Mouse (Mus musculus): ENCODE measurements around the gene Ccdc159. TPM values are rescaled to one million over a fixed set of nuclear protein-coding genes. Genes with fewer than 3 reads are reported as not detected.

The Ccdc159 gene
- 10 to 100 TPM; 19.3 to 21.2 TPM for total RNA-seq (2021)

DNA sequence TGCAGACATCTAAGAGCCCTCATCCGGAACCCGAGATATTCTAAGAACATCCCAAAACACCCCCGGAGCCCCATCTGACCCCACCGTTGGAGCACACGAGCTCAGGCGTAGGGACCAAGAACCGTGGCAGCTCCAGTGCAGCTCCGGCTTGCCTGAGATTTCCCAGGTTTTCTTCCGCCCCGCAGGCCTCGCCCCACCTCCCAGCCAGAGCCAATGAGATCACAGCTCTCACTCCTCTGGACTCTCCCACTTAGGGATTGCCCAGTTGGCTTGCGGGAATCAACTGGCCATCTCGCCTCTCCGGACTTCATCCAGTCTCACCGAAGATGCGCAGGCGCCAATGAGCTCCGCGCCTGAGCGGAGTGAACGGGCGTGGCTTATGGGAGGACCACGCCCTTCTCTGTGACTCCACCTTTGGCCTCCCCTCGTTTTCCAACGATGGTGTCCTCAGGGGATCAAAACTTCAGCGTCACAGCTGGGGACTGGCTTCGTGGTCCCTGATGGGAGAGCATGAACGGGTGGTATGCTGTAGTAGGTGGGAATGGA lies at the start of gene Ccdc159, which contains the start of gene Tmem205:
Gene Ccdc159 (plus strand): TSS at position 264 of the 546 bp plus-strand sequence.
Gene Tmem205 (minus strand): TSS at position 349 of the 546 bp plus-strand sequence.
- peak; percentile 89 to 92 for DNase-seq

DNA sequence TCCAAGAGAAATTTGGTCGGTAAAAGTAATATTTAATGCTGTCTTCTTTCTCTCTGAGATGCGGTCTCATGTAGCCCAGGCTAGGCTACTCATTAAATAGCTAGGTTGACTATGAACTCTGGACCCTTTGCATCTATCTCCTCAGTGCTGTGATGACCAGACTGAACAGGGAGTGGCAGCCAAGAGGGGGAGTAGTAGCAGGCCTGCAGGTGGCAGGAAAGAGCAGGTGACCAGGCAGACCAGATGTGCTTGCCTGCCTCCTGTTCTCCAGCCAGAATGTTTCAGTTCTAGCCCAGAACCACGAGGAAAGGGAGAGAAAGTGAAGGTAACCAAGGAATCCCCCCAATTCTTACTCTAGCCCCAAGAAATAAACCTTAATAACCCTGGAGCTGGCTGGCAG lies 38.0 kb upstream of the Ccdc159 start:
- no peak for DNase-seq

DNA sequence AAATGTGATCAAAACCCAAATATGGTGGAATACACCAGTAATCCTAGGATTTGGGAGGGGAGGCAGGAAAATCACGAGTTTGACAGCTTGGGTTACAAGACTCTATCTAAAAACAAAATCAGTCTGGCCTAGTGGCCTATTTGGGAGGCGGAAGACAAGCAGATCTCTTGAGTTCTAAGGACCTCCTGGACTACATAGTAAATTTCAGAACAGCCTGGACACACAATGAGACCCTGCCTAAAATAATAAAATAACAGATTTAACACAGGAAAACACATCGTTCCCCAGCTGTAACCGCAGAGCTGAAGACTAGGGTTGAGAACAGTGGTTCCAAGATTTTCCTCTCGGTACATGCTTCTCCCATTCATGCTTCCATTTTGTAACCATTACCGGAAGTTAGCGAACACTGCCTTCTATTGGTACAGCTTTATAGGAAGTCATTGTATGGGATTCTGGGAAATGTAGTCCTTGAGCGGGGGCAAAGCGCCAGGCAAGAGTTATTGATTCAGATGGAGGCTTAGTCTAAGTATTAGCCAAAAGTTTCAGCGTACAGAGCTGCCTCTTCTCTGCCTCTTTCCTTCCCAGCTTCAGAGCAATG lies 25.9 kb upstream of the Ccdc159 start:
- DNase-seq, result peak; percentile 57 to 66

DNA sequence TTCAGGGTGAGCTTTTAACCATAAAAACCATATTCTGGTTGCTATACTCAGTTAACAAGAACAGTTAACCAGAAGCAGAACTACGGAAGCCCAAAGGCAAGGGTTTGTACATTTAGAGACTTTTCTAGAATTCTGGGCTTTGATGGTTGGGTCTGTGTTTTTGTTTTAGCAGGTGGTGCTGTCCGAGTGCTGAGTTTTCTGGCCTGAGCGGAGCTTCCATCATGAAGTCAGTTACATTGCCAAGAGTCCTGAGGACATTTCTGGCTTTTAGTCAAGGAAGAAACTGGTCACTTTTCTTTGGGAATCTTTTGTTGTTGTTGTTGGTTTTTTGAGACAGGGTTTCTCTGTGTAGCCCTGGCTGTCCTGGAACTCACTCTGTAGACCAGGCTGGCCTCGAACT lies 23.2 kb upstream of the Ccdc159 start:
- no peak for DNase-seq

DNA sequence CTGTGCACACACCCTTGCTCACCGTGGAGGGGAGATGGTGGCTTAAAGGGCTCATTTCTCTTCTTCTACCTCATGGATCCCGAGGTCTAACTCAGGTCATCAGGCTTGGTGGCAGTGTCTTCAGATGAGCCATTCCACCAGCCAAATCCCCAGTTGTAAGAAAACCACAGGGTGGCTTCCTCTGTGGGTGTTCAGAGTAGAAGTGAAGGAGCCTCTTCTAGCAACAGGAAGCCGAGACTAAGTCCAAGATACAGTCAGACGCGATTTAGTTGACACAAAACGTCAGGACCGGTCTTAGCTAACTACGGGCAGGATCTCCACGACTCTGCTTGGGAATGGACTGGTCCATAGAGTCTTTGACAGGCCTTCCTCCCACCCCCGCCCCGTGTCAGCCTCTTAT lies 19.1 kb upstream of the Ccdc159 start:
- no peak for DNase-seq

DNA sequence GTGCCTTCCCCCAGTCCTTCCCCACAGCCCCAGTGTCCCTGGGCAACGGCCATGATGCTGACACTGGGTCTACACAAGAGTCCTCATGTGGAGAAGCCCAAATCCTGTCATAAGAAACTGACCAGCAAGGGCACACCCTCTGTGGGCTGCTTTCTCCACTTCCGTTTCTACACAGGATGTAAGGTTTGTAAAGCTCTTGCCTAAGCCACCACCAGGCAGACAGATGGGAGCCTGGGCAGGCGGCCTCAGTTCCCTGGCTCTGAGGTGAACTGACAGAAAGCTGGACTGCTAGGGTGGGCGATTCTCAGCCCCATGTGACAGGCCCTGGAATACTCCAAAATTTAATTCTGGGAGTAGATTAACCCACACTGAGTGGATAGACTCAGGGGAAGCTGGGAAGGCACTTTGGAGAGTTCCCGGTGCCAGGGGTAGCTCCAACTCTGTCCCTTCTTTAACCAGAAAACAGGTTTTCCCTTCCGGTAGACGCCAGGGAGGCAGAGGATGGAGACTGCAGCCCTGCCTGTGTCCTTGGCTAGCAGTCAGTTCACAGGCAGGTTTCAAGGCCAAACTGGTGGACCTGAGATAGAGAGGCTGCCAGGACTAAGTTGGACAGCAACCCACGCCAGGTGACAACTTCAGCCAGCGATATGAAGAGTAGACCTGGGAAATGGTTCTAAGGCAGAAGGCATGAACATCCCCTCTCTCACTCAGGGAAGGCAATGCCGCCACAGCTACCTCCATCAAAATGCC lies 17.6 kb upstream of the Ccdc159 start:
- no peak for DNase-seq

DNA sequence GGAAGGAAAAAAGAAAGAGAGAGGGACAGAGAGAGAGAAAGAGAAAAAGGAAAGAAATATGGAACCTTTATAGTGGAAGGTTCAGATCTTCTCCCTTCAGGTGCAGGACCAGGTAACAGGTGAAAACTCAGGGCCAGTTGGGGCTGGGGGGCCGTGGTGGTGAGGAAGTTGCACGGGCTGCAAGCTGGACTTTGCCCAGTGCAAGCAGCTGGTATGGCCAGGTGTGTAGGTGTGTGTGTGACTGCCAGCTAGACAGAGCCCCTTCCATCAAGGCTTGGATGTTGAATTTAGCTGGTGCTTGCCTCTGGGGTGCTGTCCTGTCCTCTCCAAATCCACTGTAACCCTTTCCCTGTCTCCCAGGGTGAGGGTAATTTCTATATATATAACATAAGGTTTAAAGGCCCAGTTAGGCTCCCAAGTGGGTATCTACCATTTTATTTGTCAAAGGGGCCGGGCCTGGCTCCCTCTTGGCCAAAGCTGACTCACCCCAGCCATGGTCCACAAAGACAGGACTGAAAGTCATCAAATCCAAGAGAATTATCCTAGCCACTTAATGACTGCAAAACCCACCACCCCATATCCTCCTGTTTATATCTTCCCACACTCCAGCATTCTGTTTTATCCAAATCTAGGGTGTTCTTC lies 10.3 kb upstream of the Ccdc159 start:
- peak in 1 of 2 experiments; percentile 30 for DNase-seq

DNA sequence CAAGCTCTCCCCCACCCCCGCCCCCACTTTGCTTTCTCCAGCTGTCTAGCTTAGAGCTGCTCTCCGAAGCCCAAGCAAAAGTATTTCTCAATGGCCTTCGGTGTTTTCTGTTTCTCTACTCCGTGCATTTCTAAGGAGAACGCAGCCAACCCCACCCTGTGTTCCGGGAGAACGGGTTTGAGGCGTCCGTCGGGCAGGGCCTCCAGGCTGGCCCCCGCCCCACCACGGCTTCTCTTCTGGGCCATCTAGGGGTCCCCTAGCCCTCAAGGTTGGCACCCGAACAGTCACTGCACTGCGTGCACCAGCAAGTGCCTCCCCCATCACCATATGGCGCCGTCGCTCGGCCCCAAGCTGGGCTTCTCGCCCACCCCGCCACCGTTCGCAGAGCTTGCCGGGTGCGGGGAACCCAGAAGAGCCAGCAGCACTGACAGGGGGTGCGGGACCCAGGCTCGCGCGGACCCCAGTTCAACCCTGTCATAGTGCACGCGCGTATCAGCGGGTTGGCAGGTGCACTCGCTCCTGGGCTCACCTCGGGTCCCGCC lies 9.7 kb upstream of the Ccdc159 start:
- peak; percentile 87 for DNase-seq

DNA sequence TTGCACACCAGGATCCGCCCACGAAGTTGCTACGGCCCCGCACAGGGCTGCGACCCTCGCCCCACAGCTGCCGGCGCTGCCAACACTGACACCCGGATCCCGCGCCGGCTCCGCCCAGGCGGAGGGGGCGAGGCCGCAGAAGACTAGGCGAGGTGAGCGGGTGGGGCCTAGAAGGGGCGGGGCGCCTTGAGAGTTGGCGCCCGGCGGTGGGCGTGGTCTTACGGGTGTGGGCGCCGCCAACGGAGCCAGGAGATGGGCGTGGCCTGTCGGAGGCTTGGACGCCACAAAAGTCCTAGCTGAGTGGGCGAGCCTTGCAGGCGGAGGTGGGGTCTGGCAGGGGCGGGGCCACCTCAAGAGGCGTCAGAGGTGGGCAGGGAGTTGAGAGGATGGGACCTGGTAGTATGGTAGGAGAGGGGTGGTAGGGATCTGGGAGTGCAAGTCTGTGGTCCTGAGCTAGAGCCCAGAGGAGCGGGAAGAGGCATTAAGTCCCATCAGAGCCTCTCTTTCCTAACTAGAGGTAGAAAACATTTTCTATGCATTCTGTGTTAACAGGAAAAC lies 9.2 kb upstream of the Ccdc159 start, which contains the start of gene Rab3d:
Gene Rab3d (minus strand): TSS at position 158 of the 558 bp plus-strand sequence.
- peak; percentile 87 to 89 for DNase-seq

DNA sequence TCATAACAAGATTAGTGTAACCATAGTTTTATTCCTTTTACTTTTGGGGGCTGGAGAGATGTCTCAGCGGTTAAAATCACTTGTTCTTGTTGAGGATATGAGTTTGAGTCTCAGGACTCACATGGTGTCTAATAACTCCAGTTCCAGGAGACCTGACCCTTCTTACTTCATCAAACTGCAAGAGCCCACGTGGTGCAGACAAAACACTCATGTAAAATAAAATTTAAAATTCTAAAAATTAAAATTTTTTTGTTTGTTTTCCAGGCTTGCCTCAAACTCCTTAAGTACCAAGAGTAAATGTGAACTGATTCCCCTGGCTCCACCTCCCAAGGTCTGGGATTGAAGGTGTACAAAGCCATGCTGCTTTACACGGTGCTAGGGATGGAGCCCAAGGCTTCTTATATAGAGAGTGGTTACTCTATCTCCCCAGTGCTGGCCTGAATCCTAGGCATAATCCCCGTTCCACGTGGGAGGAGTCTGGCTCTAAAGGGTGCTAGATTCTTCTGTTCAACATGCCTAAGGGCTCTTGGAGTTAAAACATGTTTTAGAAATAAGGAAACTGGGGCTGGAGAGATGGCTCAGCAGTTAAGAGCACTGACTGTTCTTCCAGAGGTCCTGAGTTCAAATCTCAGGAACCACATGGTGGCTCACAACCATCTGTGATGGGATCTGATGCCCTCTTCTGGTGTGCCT lies 8.4 kb upstream of the Ccdc159 start:
- no peak for DNase-seq

DNA sequence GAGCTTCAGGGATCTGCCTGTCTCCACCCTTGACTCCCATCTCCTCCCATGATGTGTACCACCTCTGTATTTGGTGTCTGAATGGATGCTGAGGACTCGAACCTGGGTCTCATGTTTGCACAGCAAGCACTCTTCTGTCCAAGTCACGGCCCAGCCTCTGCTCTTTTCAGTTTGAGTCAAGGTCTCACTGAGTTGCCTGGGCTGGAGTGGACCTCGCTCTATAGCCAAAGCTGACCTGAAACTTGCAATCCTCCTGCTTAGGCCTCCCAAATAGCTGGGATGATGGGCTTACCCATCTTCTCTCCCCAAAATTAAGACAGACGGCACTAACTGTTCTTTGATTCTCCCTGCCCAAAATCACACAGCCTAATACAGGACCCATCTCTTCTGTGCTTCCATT lies 4.2 kb upstream of the Ccdc159 start:
- DNase-seq, result no peak

DNA sequence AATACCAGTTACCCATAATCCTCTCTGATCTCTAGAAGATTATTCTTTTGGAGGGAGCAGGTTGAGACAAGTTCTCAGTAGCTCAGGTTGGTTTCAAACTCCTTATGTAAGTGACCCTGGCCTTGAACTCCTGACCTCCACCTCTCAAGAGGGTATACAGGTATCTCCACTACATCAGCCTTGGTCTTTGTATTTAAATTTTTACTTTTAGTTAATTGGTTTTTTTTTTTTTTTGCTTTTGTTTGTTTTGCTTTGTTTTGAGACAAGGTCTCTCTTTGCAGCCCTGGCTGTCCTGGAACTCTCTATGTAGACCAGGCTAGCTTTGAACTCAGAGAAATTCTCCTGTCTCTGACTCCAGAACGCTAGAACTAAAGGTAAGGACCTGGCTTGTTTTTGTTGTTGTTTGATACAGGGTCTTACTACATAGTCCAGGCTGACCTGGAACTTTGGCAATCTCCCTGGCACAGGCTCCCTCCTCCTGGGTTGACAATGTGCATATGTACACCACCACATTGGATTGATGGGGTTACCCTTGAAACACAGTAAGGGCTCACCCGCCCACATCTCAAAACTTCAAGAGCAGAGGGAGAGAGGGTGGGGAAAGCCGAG lies 3.7 kb upstream of the Ccdc159 start:
- DNase-seq, result no peak

DNA sequence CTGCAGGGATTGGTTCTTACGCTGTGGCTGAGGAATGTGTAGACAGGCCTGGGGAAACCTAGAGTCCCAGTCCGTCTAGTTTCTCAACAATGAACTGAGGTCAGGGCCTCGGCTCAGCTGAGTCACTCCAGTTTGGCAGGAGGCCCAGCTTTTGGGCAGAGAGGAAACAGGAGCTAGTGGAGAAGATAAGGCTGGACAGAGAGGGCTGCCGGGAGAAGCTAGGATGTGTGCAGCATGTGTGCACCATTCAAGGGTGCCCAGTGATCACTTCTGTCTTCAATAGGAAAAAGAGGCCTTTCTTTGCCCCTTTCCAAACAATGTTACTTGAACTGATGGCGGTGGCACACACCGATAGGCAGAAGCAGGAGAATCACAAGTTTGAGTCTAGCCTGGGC lies 3.2 kb upstream of the Ccdc159 start:
- DNase-seq, result no peak

DNA sequence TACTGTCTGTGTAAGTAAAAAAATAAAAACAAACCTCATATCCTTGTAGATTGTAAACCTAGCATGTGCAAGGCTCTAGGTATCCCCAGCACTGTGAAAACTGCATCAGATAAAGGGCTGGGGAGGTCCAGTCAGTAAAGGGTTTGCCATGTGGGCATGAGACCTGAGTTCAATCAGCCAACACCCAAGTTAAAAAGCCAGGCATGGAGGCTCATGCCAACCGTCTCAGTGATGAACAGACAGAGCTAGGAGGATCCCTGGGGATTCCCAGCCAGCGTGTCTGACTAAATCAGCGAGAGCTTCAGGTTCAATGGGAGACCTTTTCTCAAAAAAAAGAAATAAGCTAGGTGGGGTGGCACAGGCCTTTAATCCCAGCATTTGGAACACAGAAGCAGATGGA lies 2.2 kb upstream of the Ccdc159 start:
- no peak for DNase-seq

DNA sequence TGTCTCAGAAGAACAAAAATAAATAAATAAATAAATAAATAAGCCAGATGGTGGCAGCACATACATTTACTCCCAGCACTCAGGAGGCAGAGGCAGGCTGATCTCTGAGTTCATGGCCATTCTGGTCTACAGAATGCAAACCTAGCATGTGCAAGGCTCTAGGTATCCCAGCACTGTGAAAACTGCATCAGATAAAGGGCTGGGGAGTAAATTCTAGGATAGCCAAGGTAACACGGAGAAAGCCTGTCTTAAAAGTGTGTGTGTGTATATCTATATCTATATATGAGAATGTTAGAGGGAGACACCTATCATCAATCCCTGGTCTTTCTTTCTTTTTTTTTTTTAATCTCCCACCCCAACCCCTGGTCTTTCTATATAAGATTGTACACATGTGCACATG lies 1.8 kb upstream of the Ccdc159 start:
- DNase-seq, result no peak

DNA sequence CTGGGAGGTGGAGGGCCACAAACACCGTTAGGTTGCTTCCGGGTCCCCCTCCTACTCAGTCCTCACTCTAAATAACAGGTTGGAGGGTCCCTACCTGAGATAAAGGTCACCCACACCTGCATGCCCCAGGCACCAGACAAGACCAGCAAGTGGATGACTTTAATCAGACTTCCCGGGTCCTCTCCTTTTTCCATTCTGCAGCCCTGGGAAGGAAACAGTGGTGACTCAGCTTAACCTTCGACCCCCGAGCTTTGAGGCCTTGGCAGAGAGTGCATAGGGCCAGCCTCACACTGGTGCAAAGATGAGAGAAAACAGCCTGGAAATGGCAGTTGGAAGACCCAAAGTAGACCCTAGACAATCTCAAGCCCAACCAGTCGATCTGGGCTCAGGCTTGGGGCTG lies 1.1 kb upstream of the Ccdc159 start:
- no peak for DNase-seq

DNA sequence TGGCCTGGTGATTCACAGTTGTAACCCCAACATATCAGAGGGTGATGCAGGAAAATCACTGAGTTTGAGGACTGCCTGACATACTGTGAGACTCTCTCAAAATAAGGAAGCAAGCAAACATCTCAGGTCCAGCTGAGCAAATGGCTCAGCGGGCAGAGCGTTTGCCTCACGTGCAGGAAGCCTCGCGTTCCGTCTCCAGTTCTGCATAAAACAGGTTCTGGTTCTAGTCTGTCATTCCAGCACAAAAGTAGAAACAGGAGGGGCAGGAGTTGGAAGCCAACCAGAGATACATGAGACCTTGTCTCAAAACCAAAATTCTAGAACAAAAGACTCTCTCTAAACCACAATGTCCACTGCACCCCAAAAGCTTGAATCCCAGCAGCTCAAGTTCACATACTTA lies 487 bp upstream of the Ccdc159 start:
- DNase-seq, result no peak

DNA sequence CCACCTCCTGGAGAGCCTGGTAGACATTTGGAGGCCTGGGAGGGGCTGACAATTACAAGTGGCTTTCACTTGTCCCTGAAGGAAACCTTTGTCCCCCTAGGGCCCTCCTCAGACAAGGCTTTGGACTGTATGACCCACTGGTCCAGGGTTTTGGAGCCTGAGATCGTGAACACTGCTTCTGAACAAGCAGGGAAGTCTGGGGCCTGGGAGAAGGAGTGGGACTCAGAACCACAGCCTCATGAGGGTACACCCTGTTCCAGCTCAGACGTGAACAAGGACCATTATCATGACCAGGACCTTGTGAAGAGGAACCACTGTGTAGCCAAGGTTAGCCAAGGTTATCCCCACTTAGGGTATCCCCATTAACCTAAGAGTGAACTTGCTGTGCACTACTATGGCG lies 1.9 kb downstream of the Ccdc159 start:
- no peak for DNase-seq

DNA sequence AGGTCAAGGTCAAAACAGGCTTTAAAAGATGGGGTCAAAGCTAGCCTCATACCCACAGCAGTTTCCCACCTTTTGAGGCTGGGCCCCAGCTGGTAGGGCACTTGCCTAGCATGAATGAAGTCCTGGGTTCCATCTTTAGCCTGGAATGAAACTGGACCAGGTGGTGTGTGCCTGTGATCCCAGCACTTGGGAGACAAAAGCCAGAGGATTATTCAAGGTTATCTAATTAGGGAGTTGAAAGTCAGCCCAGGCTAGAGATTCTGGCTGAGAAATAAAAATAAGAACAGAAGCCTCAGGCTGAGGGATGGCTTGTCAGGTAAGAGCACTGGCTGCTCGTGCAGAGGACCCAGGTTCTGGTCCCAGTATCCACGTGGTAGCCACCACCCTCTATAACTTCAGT lies 4.7 kb downstream of the Ccdc159 start:
- DNase-seq, result no peak

DNA sequence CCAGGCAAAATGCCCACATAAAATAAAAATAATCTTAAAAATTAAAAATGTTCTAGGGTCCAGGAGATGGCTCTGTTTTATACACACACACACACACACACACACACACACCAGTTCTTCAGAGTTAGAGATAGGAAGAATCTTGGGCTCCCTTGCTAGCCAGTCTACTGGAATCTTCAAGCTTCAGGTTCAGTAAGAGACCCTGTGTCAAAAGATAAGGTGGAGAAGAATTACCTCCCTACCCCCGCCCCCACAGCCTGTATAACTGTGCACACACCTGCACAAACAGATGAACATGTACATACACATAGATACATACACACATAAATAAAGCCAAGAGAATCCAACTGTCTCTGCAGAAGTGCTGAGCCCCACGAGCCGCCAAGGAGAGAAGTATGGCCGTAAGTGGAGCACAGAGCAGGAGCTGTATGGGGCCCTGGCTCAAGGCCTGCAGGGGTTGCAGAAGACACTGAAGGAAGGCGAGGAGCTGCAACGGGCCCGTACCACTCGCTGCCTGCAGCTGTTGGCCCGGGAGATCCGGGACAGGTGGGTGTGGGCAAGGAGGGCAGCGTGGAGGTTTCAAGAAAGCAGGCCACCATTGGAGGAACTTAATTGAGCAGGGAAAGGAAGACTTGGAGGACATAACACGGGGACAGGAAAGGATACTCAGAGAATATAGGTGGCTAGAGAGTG lies 5.3 kb downstream of the Ccdc159 start:
- DNase-seq, result no peak

DNA sequence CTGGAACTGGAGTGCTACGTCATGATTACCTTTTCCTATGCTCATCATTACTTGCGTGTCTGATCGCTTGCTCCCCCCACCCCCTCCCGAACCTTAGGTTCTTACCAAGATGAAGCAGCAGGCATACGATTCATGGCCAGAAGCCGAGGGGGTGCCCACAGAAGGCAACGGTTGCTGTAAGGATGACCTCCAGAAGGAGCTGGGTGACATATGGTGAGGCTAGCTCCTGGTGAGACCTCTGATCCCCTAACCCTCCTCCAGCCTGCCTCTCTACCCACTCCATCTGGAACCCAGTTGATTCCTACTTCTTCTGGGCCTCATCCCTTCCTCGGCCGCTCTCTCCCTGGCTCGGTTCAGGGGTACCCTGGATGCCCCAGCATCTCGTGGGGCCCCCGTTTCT lies 6.8 kb downstream of the Ccdc159 start:
- no peak for DNase-seq
